Mouse (Mus musculus): Measurements from ENCODE around the gene Sv2a. TPM values are rescaled to one million over a fixed set of nuclear protein-coding genes. Genes with fewer than 3 reads are reported as not detected.

Sv2a gene
- 1.9 and 2.2 TPM in 2 replicates for polyA plus RNA-seq (2015; fragmentation: Nextera tagmentation; extraction: Ambion mirVana)

- Histone ChIP-seq H3K9me3 (ENCODE audit: low read length) (no peaks in the 10 kb centered on the region), H3K36me3 (ENCODE audit: insufficient read depth, low read length) (peaks cover 16% of the 10 kb centered on the region; the same call in 1 of the 2 replicates), H3K4me3 (ENCODE audit: low read depth, low read length) (peak within 1 kb of the TSS; percentile 38), H3K9ac (replicated peaks; ENCODE audit: low read depth) (0 out of 2 replicates have a peak within 1 kb of the TSS, but pooled peaks have one; percentile 36), H3K27me3 (replicated peaks; ENCODE audit: insufficient read depth, low read length) (no peaks in the 10 kb centered on the region), H3K4me1 (ENCODE audit: insufficient read depth, low read depth, low read length) (no peaks in the 10 kb centered on the region), H3K27ac (ENCODE audit: low read length) (no peak within 1 kb of the TSS), H3K4me2 (replicated peaks; ENCODE audit: low read depth, low read length) (peak within 1 kb of the TSS; percentile 60)
- ATAC-seq = peak; percentile 37
- TF ChIP-seq EP300 (IDR thresholded peaks at IDR 0.05) (no peak), CTCF (IDR thresholded peaks at IDR 0.05) (no peak)
- WGBS = 0% methylated on average over 7 of the region's 23 CpGs
- DNase-seq (ENCODE audit: low spot score) = no peak
Measured at GRCm38 (mm10) chr3:96180727-96181477, at the start of gene Sv2a. Gene Sv2a (plus strand): TSS chr3:96181151.

GRCm38 (mm10) chr3:96132478-96132877 is 48.5 kb upstream of the Sv2a start:
- H3K27ac ChIP-seq (ENCODE audit: low read length) = no peak overlapping the region
- H3K4me3 ChIP-seq (ENCODE audit: low read depth, low read length) = no peak overlapping the region
- H3K4me1 ChIP-seq (ENCODE audit: insufficient read depth, low read depth, low read length) = no peaks in the 10 kb centered on the region; the same call in 1 of the 2 replicates
- no peaks in the 10 kb centered on the region for H3K36me3 ChIP-seq (ENCODE audit: insufficient read depth, low read length)
- ATAC-seq (no peak), DNase-seq (ENCODE audit: low spot score) (peak; percentile 15)
- TF ChIP-seq EP300 (IDR thresholded peaks at IDR 0.05) = no peak
- no peak for TF ChIP-seq CTCF (IDR thresholded peaks at IDR 0.05)
- no peaks in the 10 kb centered on the region for H3K27me3 ChIP-seq (replicated peaks; ENCODE audit: insufficient read depth, low read length)
- no peak overlapping the region for H3K4me2 ChIP-seq (replicated peaks; ENCODE audit: low read depth, low read length)
- WGBS = 72% methylated on average over 3 of the region's 3 CpGs
- no peaks in the 10 kb centered on the region for H3K9me3 ChIP-seq (ENCODE audit: low read length)
- H3K9ac ChIP-seq (replicated peaks; ENCODE audit: low read depth) = no peak overlapping the region

- TF ChIP-seq CTCF (IDR thresholded peaks at IDR 0.05) (no peak), EP300 (IDR thresholded peaks at IDR 0.05) (no peak)
- no peak overlapping the region; the same call in 1 of the 2 replicates for H3K27ac ChIP-seq (ENCODE audit: low read length)
- H3K36me3 ChIP-seq (ENCODE audit: insufficient read depth, low read length) = no peaks in the 10 kb centered on the region
- no peak overlapping the region for H3K9ac ChIP-seq (replicated peaks; ENCODE audit: low read depth)
- WGBS = 27% methylated on average over 11 of the region's 11 CpGs
- H3K4me3 ChIP-seq (ENCODE audit: low read depth, low read length) = no peak overlapping the region
- H3K4me1 ChIP-seq (ENCODE audit: insufficient read depth, low read depth, low read length) = no peaks in the 10 kb centered on the region; the same call in 1 of the 2 replicates
- DNase-seq (ENCODE audit: low spot score) (peak; percentile 30), ATAC-seq (no peak; the same call in 1 of the 2 replicates)
- no peaks in the 10 kb centered on the region for H3K9me3 ChIP-seq (ENCODE audit: low read length)
- no peak overlapping the region for H3K4me2 ChIP-seq (replicated peaks; ENCODE audit: low read depth, low read length)
- H3K27me3 ChIP-seq (replicated peaks; ENCODE audit: insufficient read depth, low read length) = no peaks in the 10 kb centered on the region
Measured at GRCm38 (mm10) chr3:96133327-96133905, 47.5 kb upstream of the Sv2a start.

GRCm38 (mm10) chr3:96135011-96135410 is 45.9 kb upstream of the Sv2a start:
- 48% methylated on average over 3 of the region's 3 CpGs for WGBS
- no peak overlapping the region for H3K9ac ChIP-seq (replicated peaks; ENCODE audit: low read depth)
- no peaks in the 10 kb centered on the region; the same call in 1 of the 2 replicates for H3K4me1 ChIP-seq (ENCODE audit: insufficient read depth, low read depth, low read length)
- no peaks in the 10 kb centered on the region for H3K36me3 ChIP-seq (ENCODE audit: insufficient read depth, low read length)
- no peak for TF ChIP-seq EP300 (IDR thresholded peaks at IDR 0.05)
- TF ChIP-seq CTCF (IDR thresholded peaks at IDR 0.05) = no peak
- peak; percentile 33 for DNase-seq (ENCODE audit: low spot score)
- H3K27me3 ChIP-seq (replicated peaks; ENCODE audit: insufficient read depth, low read length) = no peaks in the 10 kb centered on the region
- no peak overlapping the region for H3K27ac ChIP-seq (ENCODE audit: low read length)
- no peak for ATAC-seq
- H3K4me3 ChIP-seq (ENCODE audit: low read depth, low read length) = no peak overlapping the region
- no peak overlapping the region for H3K4me2 ChIP-seq (replicated peaks; ENCODE audit: low read depth, low read length)
- no peaks in the 10 kb centered on the region for H3K9me3 ChIP-seq (ENCODE audit: low read length)

GRCm38 (mm10) chr3:96147950-96148349 is 33.0 kb upstream of the Sv2a start:
- no peak for ATAC-seq

GRCm38 (mm10) chr3:96151836-96152235 is 29.1 kb upstream of the Sv2a start:
- Histone ChIP-seq H3K27me3 (replicated peaks; ENCODE audit: insufficient read depth, low read length) (no peaks in the 10 kb centered on the region), H3K4me3 (ENCODE audit: low read depth, low read length) (no peak overlapping the region), H3K27ac (ENCODE audit: low read length) (no peak overlapping the region), H3K4me1 (ENCODE audit: insufficient read depth, low read depth, low read length) (no peaks in the 10 kb centered on the region), H3K9me3 (ENCODE audit: low read length) (no peaks in the 10 kb centered on the region), H3K9ac (replicated peaks; ENCODE audit: low read depth) (no peak overlapping the region), H3K4me2 (replicated peaks; ENCODE audit: low read depth, low read length) (no peak overlapping the region), H3K36me3 (ENCODE audit: insufficient read depth, low read length) (peaks cover 34% of the 10 kb centered on the region; the same call in 1 of the 2 replicates)
- ATAC-seq = no peak
- DNase-seq (ENCODE audit: low spot score) = no peak
- 70% methylated on average over 7 of the region's 7 CpGs for WGBS
- TF ChIP-seq CTCF (IDR thresholded peaks at IDR 0.05) (no peak), EP300 (IDR thresholded peaks at IDR 0.05) (no peak)

More at GRCm38 (mm10) chr3:96147950-96148349, 33.0 kb upstream of the Sv2a start:
- peaks cover 20% of the 10 kb centered on the region for H3K36me3 ChIP-seq (ENCODE audit: insufficient read depth, low read length)
- no peak overlapping the region for H3K4me2 ChIP-seq (replicated peaks; ENCODE audit: low read depth, low read length)
- H3K27me3 ChIP-seq (replicated peaks; ENCODE audit: insufficient read depth, low read length) = no peaks in the 10 kb centered on the region
- no peak overlapping the region for H3K4me3 ChIP-seq (ENCODE audit: low read depth, low read length)
- no peaks in the 10 kb centered on the region for H3K9me3 ChIP-seq (ENCODE audit: low read length)
- peak; percentile 87 for DNase-seq (ENCODE audit: low spot score)
- TF ChIP-seq EP300 (IDR thresholded peaks at IDR 0.05) = peak; percentile 58; the same call in 1 of the 2 replicates
- peak; percentile 81 for TF ChIP-seq CTCF (IDR thresholded peaks at IDR 0.05)
- 9% methylated on average over 5 of the region's 5 CpGs for WGBS
- no peak overlapping the region for H3K27ac ChIP-seq (ENCODE audit: low read length)
- H3K4me1 ChIP-seq (ENCODE audit: insufficient read depth, low read depth, low read length) = no peaks in the 10 kb centered on the region
- no peak overlapping the region for H3K9ac ChIP-seq (replicated peaks; ENCODE audit: low read depth)
